Mouse (Mus musculus) ES-Bruce4 (cell line): ENCODE results near the gene Crebrf. TPM values are rescaled to one million over a fixed set of nuclear protein-coding genes. Genes with fewer than 3 reads are reported as not detected.

Source experiments
- H3K27ac ChIP-seq: 2 replicates; pipeline ENCODE4 v1.5.1; 2012; ENCODE audit warnings: low read length, inconsistent platforms; ENCODE audit not compliant: insufficient read depth
- H3K27me3 ChIP-seq: 2 replicates; pipeline ENCODE4 v1.6.1; 2012; ENCODE audit warnings: mild to moderate bottlenecking, low read length, inconsistent platforms; ENCODE audit not compliant: control insufficient read depth, poor library complexity, insufficient read depth, severe bottlenecking
- H3K36me3 ChIP-seq: 2 replicates; pipeline ENCODE4 v1.6.1; 2012; ENCODE audit warnings: inconsistent platforms, mild to moderate bottlenecking, low read length, moderate library complexity; ENCODE audit not compliant: control insufficient read depth, poor library complexity, insufficient read depth, severe bottlenecking
- H3K4me1 ChIP-seq: one replicate; pipeline ENCODE4 v1.8.1; 2011; ENCODE audit warnings: low read length; ENCODE audit not compliant: control insufficient read depth, insufficient read depth
- H3K4me3 ChIP-seq: 2 replicates; pipeline ENCODE4 v1.5.1; 2011; ENCODE audit warnings: low read depth, mild to moderate bottlenecking, low read length
- H3K9ac ChIP-seq: 2 replicates; pipeline ENCODE4 v1.6.1; 2012; ENCODE audit warnings: low read depth, mild to moderate bottlenecking, inconsistent platforms; ENCODE audit not compliant: poor library complexity, severe bottlenecking
- H3K9me3 ChIP-seq: replicated peaks from 2 replicates; pipeline ENCODE4 v1.6.1; 2012; ENCODE audit warnings: mild to moderate bottlenecking, low read length, inconsistent platforms; ENCODE audit not compliant: control insufficient read depth, poor library complexity, insufficient read depth, severe bottlenecking
- CTCF ChIP-seq: IDR thresholded peaks from one replicate; pipeline ENCODE4 v1.8.1; 2011; ENCODE audit warnings: low read depth, low read length
- EP300 ChIP-seq: IDR thresholded peaks from 2 replicates; pipeline ENCODE4 v1.6.1; 2011; ENCODE audit warnings: low read depth, low read length; ENCODE audit not compliant: insufficient read depth
- POLR2A ChIP-seq: IDR thresholded peaks from one replicate; pipeline ENCODE4 v1.8.1; 2011; ENCODE audit warnings: low read length; ENCODE audit not compliant: insufficient read depth
- polyA plus RNA-seq: library from polyadenylated mRNA; stranded (reverse); fragments of >200 nt; gene quantifications from 2 replicates; pipeline ENCODE4 v1.2.4, GENCODE M21; 2011; ENCODE audit warnings: low read depth; ENCODE audit not compliant: missing spikeins, insufficient read depth, insufficient read length

Gene Crebrf
- polyA plus RNA-seq, 1 experiment, result 18.6 TPM

DNA sequence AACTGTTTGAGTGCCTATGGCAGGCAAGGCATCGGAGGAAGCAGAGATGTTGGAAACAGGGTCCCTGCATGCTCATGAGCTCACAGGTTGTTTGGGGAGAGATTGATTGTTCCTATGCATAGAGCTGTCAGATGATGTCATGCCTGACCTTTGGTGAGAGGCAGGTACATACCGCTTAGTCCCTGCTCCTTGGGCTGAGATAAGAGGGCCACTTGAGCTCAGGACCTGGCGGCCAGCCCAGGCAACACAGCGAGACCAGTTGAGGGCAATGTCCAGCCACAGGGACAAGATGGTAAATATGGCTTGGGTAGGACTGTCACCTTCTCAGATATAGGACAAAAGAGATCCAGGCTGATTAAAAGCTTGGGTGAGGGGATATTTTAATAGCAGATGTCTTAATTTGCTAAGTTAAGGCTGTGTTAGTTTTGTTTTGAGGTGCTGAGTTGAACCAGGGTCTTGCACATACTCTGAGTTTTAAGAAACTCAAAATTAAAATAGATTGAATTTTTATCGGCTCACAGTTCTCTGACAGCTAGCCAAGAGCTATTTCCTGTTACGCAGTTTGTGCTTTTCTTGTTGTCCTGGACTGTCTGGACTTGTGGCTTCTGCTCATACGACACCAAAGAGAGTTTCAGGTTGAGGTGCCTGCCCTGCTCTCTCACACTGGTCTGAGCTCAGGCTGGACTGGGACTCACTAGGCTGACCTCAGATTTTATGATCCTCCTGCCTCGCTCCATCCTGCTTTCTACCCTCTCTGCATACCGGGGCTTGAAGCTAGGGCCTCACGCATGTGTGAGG lies 15.4 kb upstream of the Crebrf start:
- no peak overlapping the region for H3K4me3 ChIP-seq
- no peaks in the 10 kb centered on the region for H3K4me1 ChIP-seq
- H3K9ac ChIP-seq, result no peak overlapping the region
- H3K9me3 ChIP-seq, result no peaks in the 10 kb centered on the region
- H3K36me3 ChIP-seq, result peaks cover 2% of the 10 kb centered on the region
- TF ChIP-seq CTCF, result no peak
- no peak for TF ChIP-seq POLR2A
- no peak for TF ChIP-seq EP300
- H3K27ac ChIP-seq, result no peak overlapping the region
- H3K27me3 ChIP-seq, result no peaks in the 10 kb centered on the region

- Histone ChIP-seq H3K4me1 (no peaks in the 10 kb centered on the region), H3K9ac (no peak overlapping the region), H3K27ac (no peak overlapping the region), H3K4me3 (no peak overlapping the region), H3K36me3 (peaks cover 2% of the 10 kb centered on the region), H3K27me3 (no peaks in the 10 kb centered on the region), H3K9me3 (no peaks in the 10 kb centered on the region)
- TF ChIP-seq CTCF (no peak), EP300 (no peak), POLR2A (no peak)
Observed at GRCm38 (mm10) chr17:26701565-26701964, 13.9 kb upstream of the Crebrf start.

- no peak overlapping the region for H3K4me3 ChIP-seq
- no peak for TF ChIP-seq POLR2A
- TF ChIP-seq CTCF, result no peak
- TF ChIP-seq EP300, result no peak
- no peak overlapping the region for H3K27ac ChIP-seq
- H3K27me3 ChIP-seq, result no peaks in the 10 kb centered on the region
- no peak overlapping the region for H3K9ac ChIP-seq
- H3K9me3 ChIP-seq, result no peaks in the 10 kb centered on the region
- H3K36me3 ChIP-seq, result peaks cover 2% of the 10 kb centered on the region
- H3K4me1 ChIP-seq, result no peaks in the 10 kb centered on the region
Observed at GRCm38 (mm10) chr17:26702621-26703020, 12.8 kb upstream of the Crebrf start.

DNA sequence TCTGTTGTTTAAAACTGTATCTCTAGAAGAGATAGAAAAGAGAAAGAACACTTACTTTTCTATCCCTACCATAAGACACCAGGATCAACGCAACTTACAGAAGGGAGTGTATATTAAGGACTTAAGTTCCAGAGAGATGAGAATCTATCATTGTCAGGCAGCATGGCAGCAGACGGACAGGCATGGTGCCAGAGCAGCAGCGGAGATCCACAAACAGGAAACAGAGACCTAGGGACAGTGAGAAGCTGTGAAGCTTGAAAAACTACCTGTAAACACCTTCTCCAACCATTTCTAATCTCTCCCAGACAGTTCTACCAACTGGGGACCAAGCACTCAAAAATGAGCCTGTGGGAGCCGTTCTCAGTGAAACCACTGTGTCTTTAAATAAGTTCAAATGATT lies 11.8 kb upstream of the Crebrf start:
- Histone ChIP-seq H3K36me3 (peaks cover 2% of the 10 kb centered on the region), H3K27me3 (no peaks in the 10 kb centered on the region), H3K27ac (no peak overlapping the region), H3K9me3 (no peaks in the 10 kb centered on the region), H3K4me3 (no peak overlapping the region), H3K9ac (no peak overlapping the region), H3K4me1 (no peaks in the 10 kb centered on the region)
- TF ChIP-seq EP300, result no peak
- TF ChIP-seq CTCF, result no peak
- TF ChIP-seq POLR2A, result no peak

DNA sequence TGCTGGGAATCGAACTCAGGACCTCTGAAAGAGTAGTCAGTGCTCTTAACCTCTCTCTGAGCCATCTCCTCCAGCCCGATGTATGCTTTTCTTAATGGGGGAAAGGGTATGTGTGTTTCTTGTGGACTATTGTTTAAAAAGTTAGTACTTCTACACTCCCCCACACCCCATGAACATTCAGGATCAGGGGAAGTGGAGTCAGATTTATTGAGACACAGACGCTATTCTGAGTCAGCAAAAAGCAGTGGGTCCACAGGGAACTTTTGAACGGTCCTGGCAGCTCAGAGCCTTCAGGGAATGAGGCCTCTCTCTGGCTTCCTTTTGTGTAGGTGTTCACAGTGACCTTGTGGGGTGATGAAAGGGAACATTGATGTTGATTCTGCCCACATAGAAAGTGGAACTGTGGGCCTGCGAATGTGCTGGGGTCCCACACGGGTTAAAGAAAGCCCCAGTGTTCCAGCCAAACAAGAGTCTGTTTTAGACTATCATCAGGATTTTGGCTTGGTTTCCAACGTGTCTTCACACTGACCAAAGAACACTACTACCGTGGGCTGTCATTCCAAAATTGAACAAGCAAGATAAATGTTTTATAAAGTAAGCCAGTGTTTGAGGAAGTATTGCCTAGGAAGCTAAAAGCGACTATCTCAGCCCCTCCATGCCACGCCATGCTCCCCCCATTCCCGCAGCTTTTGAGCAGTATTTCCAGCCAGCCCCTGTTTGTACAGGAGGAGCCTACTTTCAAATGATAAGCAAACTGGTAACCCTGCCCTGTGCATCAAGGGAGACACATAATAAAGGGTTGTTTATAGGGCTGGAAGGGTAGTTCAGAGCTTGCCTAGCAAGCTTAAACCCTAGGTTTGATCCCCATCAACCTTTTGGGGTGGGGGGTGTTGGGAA lies 9.7 kb upstream of the Crebrf start:
- no peak overlapping the region for H3K4me3 ChIP-seq
- no peak overlapping the region for H3K9ac ChIP-seq
- H3K36me3 ChIP-seq, result no peaks in the 10 kb centered on the region
- H3K9me3 ChIP-seq, result no peaks in the 10 kb centered on the region
- peaks cover 2% of the 10 kb centered on the region; the same call in 1 of the 2 replicates for H3K27me3 ChIP-seq
- TF ChIP-seq EP300, result no peak
- no peak for TF ChIP-seq CTCF
- TF ChIP-seq POLR2A, result no peak
- no peaks in the 10 kb centered on the region for H3K4me1 ChIP-seq
- no peak overlapping the region for H3K27ac ChIP-seq
